Mouse (Mus musculus): ENCODE data around the gene Epha1.

DNA sequence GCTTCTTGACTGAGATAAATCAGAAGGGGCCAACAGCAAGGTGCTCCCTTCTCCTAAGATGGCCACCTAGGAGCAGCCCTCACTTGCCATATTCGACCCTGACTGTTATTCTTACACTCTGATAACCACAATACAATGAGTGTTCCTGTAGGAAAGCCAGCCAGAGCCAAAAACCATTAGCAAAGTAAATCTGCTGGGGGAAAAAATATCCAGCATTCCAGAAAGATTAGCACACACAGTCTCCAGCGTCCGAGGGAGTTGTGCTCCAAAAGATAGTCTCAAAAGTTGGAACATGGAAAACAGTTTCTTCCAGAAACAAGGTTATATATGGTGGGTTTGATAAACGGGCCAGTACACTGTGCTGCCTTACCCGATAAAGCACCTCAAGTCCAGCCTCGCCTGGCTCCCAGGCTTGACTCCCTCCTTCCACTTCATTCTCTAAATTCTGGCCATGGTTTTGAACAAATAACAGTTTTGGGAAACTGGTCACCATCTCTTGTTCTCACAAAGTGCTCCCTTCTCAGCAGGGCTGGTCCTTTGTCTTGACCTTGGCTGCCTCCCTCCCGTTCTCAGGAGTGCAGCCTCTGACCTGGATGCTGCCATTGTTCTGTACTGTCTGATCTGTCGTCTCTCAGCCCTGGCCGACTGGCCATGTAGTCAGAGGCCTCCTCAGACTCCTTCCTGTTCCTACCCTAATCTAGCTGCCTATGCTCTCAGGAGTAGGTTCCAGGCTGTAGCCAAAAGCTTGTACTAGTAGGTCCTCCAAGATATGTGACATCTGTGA lies 13.5 kb downstream of the Epha1 start:
- TF ChIP-seq CTCF (IDR thresholded peaks at IDR 0.05; ENCODE audit: insufficient read depth, low read depth, low read length) (no peak), POLR2A (IDR thresholded peaks at IDR 0.05; ENCODE audit: insufficient read depth, low read depth, low read length) (no peak)
